Mouse (Mus musculus) lung, embryonic 14.5 days (tissue): ENCODE measurements around the gene Sf3b6. TPM values are rescaled to one million over a fixed set of nuclear protein-coding genes. Genes with fewer than 3 reads are reported as not detected.

Experiments used
- ATAC-seq: fragments of 200-750 bp; cut with Nextera tagmentation; 2 replicates; pipeline ENCODE4 v1.8.0; 2017; ENCODE audit warnings: mild to moderate bottlenecking, moderate TSS enrichment, moderate library complexity; ENCODE audit not compliant: insufficient read depth
- DNase-seq: peaks from one replicate; pipeline ENCODE4 v3.0.0-alpha.2; 2015
- H3K27ac ChIP-seq: fragments of 300-500 bp; sonication (generic); 2 replicates; pipeline ENCODE4 v1.5.1; 2014; ENCODE audit warnings: low read depth, mild to moderate bottlenecking, moderate library complexity
- H3K27me3 ChIP-seq: fragments of 300-500 bp; sonication (generic); 2 replicates; pipeline ENCODE4 v1.6.1; 2014; ENCODE audit warnings: low read length, control low read depth; ENCODE audit not compliant: insufficient read depth
- H3K36me3 ChIP-seq: fragments of 300-500 bp; sonication (generic); 2 replicates; pipeline ENCODE4 v1.6.1; 2014; ENCODE audit warnings: control low read depth; ENCODE audit not compliant: insufficient read depth
- H3K4me1 ChIP-seq: fragments of 300-500 bp; sonication (generic); 2 replicates; pipeline ENCODE4 v1.6.1; 2014; ENCODE audit warnings: antibody characterized with exemption, control low read depth; ENCODE audit not compliant: insufficient read depth
- H3K4me2 ChIP-seq: fragments of 300-500 bp; sonication (generic); 2 replicates; pipeline ENCODE4 v1.6.1; 2014; ENCODE audit warnings: mild to moderate bottlenecking
- H3K4me3 ChIP-seq: fragments of 300-500 bp; sonication (generic); 2 replicates; pipeline ENCODE4 v1.5.1; 2014; ENCODE audit warnings: low read depth, low read length
- H3K9ac ChIP-seq: fragments of 300-500 bp; sonication (generic); 2 replicates; pipeline ENCODE4 v1.6.1; 2014
- H3K9me3 ChIP-seq: fragments of 300-500 bp; sonication (generic); 2 replicates; pipeline ENCODE4 v1.6.1; 2016; ENCODE audit warnings: low read depth, low read length, control low read depth
- CTCF ChIP-seq: IDR thresholded peaks from 2 replicates; pipeline ENCODE4 v1.5.1; 2016; ENCODE audit warnings: antibody characterized with exemption, low read depth
- WGBS: fragments of 180-500 bp; shearing (Covaris S2); extraction: QIAGEN DNeasy Blood & Tissue Kit; methylation state at CpG from one replicate; pipeline ENCODE4 v1.1.7; 2014; 5-methylcytosine and 5-hydroxymethylcytosine counted together
- polyA plus RNA-seq: library from polyadenylated mRNA; unstranded; fragments of >200 nt; fragmentation: Nextera tagmentation; extraction: Ambion mirVana; gene quantifications from 2 replicates; pipeline ENCODE4 v1.2.1, GENCODE M21; 2014

Gene Sf3b6
- 258 and 261 TPM in 2 replicates for polyA plus RNA-seq

DNA sequence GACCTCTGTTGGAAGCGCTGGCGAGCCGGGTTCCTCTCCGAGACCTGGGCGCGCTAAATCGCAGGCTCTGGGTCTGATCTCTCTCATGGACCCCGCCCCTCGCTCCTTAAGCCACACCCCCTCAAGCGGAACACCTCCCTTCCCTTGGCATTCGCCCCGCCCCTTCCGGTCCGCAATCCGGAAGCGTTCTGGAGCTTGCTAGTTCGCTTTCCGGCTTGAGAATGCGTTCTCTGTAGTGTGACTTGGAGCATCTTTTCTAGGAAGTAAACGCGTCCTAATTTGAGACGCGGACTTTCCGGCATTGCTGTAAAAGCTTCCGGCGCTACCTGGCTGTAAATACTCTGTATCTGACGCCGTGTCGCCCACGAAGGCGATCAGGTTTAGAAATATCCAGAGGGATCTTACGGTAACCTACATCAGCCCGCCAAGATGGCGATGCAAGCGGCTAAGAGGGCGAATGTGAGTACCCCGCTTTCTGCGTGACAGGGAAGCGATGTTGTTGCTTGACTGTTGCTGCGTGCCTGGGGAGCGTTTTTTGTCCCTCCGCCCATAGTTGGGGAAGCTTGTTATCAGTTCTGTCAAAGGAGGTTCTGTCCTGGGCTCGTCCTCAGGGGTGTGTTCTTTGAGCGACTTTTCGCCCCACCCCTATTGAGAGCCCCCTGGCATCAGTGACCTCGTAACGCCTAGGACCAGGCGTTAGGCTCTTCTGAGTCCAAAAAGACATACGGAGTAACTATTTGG is at the start of gene Sf3b6:
Gene Sf3b6, plus strand, starts transcription at position 184 of the 741 bp plus-strand sequence.
- Histone ChIP-seq H3K27me3 (no peaks in the 10 kb centered on the region), H3K36me3 (peaks cover 20% of the 10 kb centered on the region), H3K4me3 (peak within 1 kb of the TSS; percentile 86), H3K9ac (peak within 1 kb of the TSS; percentile 73), H3K27ac (peak within 1 kb of the TSS; percentile 82), H3K9me3 (no peaks in the 10 kb centered on the region), H3K4me1 (no peaks in the 10 kb centered on the region), H3K4me2 (peak within 1 kb of the TSS; percentile 78)
- TF ChIP-seq CTCF, result no peak
- peak; percentile 98 for ATAC-seq
- DNase-seq, result peak; percentile 98
- under 1% methylated on average over 49 of the region's 49 CpGs for WGBS

DNA sequence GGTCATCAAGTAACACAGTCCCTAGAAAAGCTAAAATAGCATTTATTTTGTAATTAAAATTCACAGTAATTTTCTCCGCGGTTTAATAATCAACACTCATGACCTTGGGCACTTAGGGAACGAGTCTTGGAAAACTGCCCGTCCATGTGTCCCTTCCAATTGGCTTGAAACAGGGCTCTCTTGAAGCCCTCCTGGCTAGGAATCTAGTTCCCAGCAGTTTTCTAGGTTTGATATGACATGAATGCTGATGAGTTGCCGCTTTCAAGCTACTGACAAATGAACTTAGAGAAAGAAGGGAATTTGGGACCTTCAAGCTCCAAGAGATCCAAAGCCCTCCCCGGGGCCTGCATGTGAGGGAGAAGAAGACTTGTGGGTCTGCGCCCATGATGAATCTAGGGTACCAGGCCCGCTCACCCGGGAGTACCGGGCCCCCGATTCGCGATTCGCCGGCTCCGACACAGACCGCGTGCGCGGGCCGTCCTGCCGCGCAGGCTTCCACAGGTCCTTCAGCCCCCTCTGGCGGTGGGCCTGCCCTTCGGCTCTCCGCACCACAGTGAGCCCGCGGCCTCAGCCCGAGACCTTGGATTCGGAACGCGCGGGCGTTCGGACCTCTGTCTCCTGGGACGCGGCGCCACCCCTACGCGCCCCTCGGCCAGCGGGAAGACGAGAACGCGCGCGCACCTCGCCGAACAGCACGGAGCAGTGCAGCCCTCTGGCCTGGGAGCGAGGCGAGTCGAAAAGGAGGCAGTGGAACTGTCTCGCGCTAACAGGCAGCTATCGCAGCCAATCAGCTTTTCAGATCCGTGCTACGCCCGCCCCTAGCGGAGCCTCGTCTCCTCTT is 48.6 kb upstream of the Sf3b6 start, which contains the start of the genes Pfn4 and Fam228b:
Gene Pfn4, plus strand, starts transcription at position 531 of the 841 bp plus-strand sequence.
Gene Fam228b, minus strand, starts transcription at position 776 of the 841 bp plus-strand sequence.
- TF ChIP-seq CTCF, result peak; percentile 83
- Histone ChIP-seq H3K4me2 (peak within 1 kb of the TSS; percentile 79), H3K36me3 (no peaks in the 10 kb centered on the region), H3K9ac (peak within 1 kb of the TSS; percentile 83), H3K27ac (peak within 1 kb of the TSS; percentile 84), H3K9me3 (no peaks in the 10 kb centered on the region), H3K27me3 (no peaks in the 10 kb centered on the region), H3K4me3 (peak within 1 kb of the TSS; percentile 61), H3K4me1 (no peaks in the 10 kb centered on the region)
- ATAC-seq (peak; percentile 100), DNase-seq (peak; percentile 98)
- 3% methylated on average over 61 of the region's 61 CpGs for WGBS

DNA sequence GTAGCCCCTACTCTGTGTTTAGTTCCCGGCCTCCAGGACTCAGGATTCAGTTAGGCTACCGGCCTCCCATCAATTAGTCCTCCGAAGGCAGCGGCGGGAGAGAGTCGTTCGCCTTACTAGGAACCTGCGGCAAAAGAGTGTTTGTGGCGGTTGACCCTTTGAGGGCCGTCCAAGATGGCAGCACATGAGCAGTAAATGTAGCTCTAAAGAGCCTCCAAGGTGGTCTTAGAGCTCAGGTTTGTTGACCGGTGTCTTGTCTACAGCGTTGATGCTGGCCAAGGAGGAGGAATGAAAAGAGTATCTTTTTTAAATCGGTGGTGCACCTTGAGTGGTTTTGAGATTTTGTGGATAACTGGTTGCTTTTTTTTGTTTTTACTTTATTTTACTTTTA is 48.0 kb upstream of the Sf3b6 start:
- peak overlapping the region; percentile 84; the same call in 1 of the 2 replicates for H3K27ac ChIP-seq
- H3K9ac ChIP-seq, result peak overlapping the region; percentile 83
- no peak; the same call in 1 of the 2 replicates for ATAC-seq
- H3K36me3 ChIP-seq, result no peaks in the 10 kb centered on the region
- WGBS, result 18% methylated on average over 13 of the region's 13 CpGs
- TF ChIP-seq CTCF, result no peak
- H3K4me2 ChIP-seq, result peak overlapping the region; percentile 79
- no peak for DNase-seq
- H3K4me3 ChIP-seq, result peak overlapping the region; percentile 61
- no peaks in the 10 kb centered on the region for H3K4me1 ChIP-seq
- no peaks in the 10 kb centered on the region for H3K27me3 ChIP-seq
- no peaks in the 10 kb centered on the region for H3K9me3 ChIP-seq

DNA sequence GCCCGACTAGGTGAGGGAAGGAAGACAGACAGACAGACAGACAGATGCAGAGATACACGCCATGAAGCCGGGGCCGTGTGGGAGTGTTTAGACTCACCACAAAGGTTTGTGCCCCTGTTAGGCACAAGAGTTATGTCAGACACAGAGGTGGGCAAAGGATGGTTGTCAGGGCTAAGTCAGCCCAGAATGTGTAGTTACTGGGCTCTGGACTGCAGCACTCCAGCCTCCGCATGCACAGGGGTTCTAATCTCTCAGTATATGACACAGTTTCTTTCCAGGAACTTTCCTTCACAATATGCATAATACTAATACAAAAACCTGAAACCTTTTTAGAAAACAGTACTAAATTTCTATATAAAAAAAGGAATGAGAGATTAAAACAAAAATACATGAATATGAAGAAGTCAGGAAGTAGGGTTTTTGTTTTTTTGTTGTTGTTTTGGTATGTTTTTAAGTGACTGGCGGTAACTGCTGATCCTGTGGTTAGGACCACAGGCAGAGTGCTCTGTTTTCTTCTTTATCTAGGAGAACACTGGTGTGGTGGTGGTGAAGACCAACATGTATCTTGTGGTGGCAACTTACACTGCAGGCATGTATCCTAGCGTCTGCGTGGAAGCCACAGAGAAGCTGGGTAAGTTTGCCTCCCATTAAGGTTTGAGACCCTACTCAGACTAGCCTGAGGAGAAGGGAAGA is 42.3 kb upstream of the Sf3b6 start:
- DNase-seq (no peak), ATAC-seq (no peak)
- Histone ChIP-seq H3K4me1 (no peaks in the 10 kb centered on the region), H3K36me3 (no peaks in the 10 kb centered on the region), H3K4me3 (no peak overlapping the region), H3K27ac (no peak overlapping the region), H3K27me3 (no peaks in the 10 kb centered on the region), H3K9ac (no peak overlapping the region), H3K4me2 (no peak overlapping the region), H3K9me3 (no peaks in the 10 kb centered on the region)
- 79% methylated on average over 8 of the region's 8 CpGs for WGBS
- no peak for TF ChIP-seq CTCF

DNA sequence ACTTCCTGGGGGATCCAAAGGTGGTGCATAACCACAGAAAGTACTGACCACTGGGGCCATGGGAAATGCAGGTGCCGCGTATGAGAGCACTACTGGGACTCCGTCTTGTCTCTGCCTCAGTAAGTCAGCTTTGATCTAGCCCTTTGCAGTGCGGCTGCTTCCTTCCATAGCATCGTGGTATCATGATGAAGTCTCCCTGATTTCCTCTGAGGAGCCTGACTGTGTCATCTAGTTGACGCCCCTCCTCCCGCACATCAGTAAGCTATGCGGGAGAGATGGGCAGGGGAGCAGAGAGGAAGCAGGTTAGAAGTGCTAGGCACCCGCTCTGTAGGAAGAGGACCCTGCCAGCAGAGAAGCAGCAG is 41.8 kb upstream of the Sf3b6 start:
- Histone ChIP-seq H3K9me3 (no peaks in the 10 kb centered on the region), H3K36me3 (no peaks in the 10 kb centered on the region), H3K4me2 (no peak overlapping the region), H3K27me3 (no peaks in the 10 kb centered on the region), H3K4me1 (no peaks in the 10 kb centered on the region), H3K4me3 (no peak overlapping the region), H3K27ac (no peak overlapping the region), H3K9ac (no peak overlapping the region)
- 68% methylated on average over 9 of the region's 9 CpGs for WGBS
- no peak for TF ChIP-seq CTCF
- DNase-seq (no peak), ATAC-seq (no peak)

DNA sequence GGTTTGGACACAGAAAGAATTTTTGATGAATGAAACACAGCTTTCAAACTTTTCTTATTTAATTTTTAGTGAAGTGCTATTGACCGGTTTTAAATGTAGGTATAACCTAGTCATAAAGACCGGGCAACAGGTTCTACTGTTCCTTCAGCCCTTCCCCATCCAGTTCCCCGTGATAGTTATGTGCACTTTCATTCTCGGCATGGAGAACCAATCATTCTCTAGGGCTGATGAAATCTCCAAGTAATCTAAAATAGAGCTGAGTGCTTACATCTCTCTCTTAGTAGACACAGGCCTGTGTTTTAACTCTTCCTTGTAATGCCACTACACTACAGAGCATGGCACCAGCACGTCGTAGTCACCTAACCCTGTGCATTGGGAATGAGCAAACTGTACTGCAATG is 39.6 kb upstream of the Sf3b6 start:
- Histone ChIP-seq H3K9ac (no peak overlapping the region), H3K9me3 (no peaks in the 10 kb centered on the region), H3K4me3 (no peak overlapping the region), H3K36me3 (no peaks in the 10 kb centered on the region), H3K4me2 (no peak overlapping the region), H3K27ac (no peak overlapping the region), H3K27me3 (no peaks in the 10 kb centered on the region), H3K4me1 (no peaks in the 10 kb centered on the region)
- no peak for TF ChIP-seq CTCF
- no peak for DNase-seq
- 86% methylated on average over 6 of the region's 6 CpGs for WGBS
- no peak for ATAC-seq
